Mouse (Mus musculus) G1E (cell line): ENCODE data around the gene Alkbh2. TPM values are rescaled to one million over a fixed set of nuclear protein-coding genes. Genes with fewer than 3 reads are reported as not detected.

Source experiments
- ATAC-seq: 2 replicates; pipeline ENCODE4 v1.8.0; 2016; ENCODE audit warnings: mild to moderate bottlenecking; ENCODE audit not compliant: insufficient number of reproducible peaks, poor library complexity, low FRiP score, severe bottlenecking; ENCODE audit errors: extremely low read depth
- DNase-seq: peaks from one replicate; pipeline ENCODE4 v3.0.0; 2012; ENCODE audit warnings: low spot score
- H3K27me3 ChIP-seq: 2 replicates; pipeline ENCODE4 v1.6.1; 2012; ENCODE audit warnings: mild to moderate bottlenecking, low read length, inconsistent platforms; ENCODE audit not compliant: insufficient read depth
- H3K36me3 ChIP-seq: replicated peaks from 2 replicates; pipeline ENCODE3; 2012; ENCODE audit warnings: mild to moderate bottlenecking, inconsistent platforms
- H3K4me1 ChIP-seq: 2 replicates; pipeline ENCODE4 v1.6.1; 2012; ENCODE audit warnings: low read depth, low read length, inconsistent platforms, mixed read lengths; ENCODE audit not compliant: insufficient read depth
- H3K4me3 ChIP-seq: 2 replicates; pipeline ENCODE4 v1.5.1; 2012; ENCODE audit warnings: low read depth, mild to moderate bottlenecking, inconsistent platforms, low read length, moderate library complexity, mixed read lengths
- H3K9me3 ChIP-seq: replicated peaks from 2 replicates; pipeline ENCODE4 v1.6.1; 2012; ENCODE audit warnings: inconsistent platforms
- CTCF ChIP-seq: IDR thresholded peaks from 2 replicates; pipeline ENCODE4 v1.5.1; 2012; ENCODE audit warnings: low read depth, low read length, inconsistent platforms, mixed read lengths
- GATA1 ChIP-seq: IDR thresholded peaks from 2 replicates; pipeline ENCODE4 v1.6.1; 2012; ENCODE audit warnings: borderline replicate concordance, low read length, inconsistent platforms, mixed read lengths
- GATA2 ChIP-seq: IDR thresholded peaks from 2 replicates; pipeline ENCODE4 v1.6.1; 2012; ENCODE audit warnings: low read depth, low read length, inconsistent platforms, borderline replicate concordance
- POLR2AphosphoS5 ChIP-seq: IDR thresholded peaks from 2 replicates; pipeline ENCODE4 v1.6.1; 2012; ENCODE audit warnings: low read depth, low read length, inconsistent platforms; ENCODE audit not compliant: insufficient replicate concordance
- TAL1 ChIP-seq: conservative IDR thresholded peaks from 2 replicates; pipeline ENCODE4 v1.6.1; 2012; ENCODE audit warnings: low read depth, low read length, inconsistent platforms, mixed read lengths
- polyA plus RNA-seq: library from polyadenylated mRNA; stranded (reverse); fragments of >175 nt; gene quantifications from 2 replicates; pipeline ENCODE4 v1.2.3, GENCODE M21; 2012
- total RNA-seq, 2 experiments: library from RNA; stranded (forward) in 1 of 2; stranded (reverse) in 1 of 2; fragments of 200-1000 nt in 1 of 2; fragments of >200 nt in 1 of 2; fragmentation: Nextera tagmentation in 1 of 2; gene quantifications; 2 replicates each; pipeline ENCODE4 v1.2.3; 2014 to 2017

The Alkbh2 gene
- total and polyA plus RNA-seq, 3 experiments = 3.7 to 19.0 (median 6.8) TPM

- H3K9me3 ChIP-seq = no peaks in the 10 kb centered on the region
- no peak overlapping the region for H3K4me3 ChIP-seq
- no peak for TF ChIP-seq GATA1
- no peak for TF ChIP-seq CTCF
- TF ChIP-seq POLR2AphosphoS5 = no peak
- no peak for TF ChIP-seq TAL1
- no peak for TF ChIP-seq GATA2
- no peak for DNase-seq
- peaks cover 38% of the 10 kb centered on the region for H3K27me3 ChIP-seq
- no peaks in the 10 kb centered on the region for H3K4me1 ChIP-seq
- H3K36me3 ChIP-seq = no peaks in the 10 kb centered on the region
- no peak for ATAC-seq
Observed at GRCm38 (mm10) chr5:114157236-114157635, 29.2 kb upstream of the Alkbh2 start.

DNA sequence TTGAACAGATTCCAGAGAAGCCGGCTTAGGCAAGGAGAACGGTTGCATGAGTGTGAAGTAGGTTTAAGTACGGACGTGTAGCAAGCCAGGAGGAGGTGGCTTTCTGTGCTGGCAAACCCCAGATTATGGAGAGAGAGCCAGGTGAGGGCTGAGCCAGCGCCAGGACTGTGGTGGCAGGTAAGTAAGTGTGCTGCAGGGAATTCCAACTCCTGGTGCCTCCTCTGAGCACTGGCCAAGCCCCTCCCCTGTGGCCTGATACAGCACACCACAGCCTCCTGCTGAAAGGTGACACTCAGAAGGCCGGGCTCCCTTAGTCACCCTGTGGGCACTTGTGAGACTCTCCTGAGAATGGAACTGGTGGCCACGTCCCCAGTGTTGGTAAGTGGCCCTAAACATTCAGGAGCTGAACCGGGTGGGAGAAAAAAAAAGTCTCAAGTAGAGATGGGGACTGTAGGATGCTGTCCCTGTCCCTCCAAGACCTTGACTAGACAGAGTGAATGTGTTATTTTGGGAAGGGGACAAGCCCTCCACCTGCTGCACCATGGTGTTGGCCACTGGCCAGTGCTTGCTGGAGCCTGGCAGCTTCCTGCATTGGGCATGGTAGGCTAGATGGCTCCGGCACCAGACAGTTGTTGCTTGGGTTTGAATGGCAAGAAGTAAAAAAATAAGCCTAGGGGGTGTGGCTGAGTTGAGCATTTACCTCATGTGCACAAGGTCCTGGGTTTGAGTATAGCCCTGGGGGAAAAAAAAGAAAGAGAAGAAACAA is 27.3 kb upstream of the Alkbh2 start:
- ATAC-seq = no peak

DNA sequence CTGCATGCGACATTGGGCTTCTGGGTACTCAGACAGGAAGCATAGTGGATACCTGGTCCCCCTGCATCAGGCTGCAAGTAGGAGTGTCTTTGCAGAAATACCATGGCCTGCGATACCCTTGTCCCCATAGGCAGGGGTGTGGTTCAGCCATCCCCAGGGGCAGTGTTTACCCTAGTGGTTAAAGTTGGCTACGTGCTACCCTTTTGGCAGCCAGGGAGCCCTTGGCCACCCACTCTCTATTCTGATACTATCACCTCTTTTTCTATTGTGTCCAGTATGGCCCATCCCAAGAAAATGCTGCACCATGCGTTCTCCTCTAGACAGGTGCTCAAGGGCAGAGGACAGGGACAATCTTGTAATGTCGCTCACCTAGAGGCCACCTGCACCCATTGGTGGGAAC is 26.7 kb upstream of the Alkbh2 start:
- Histone ChIP-seq H3K36me3 (no peaks in the 10 kb centered on the region), H3K27me3 (peaks cover 41% of the 10 kb centered on the region), H3K4me3 (no peak overlapping the region), H3K9me3 (no peaks in the 10 kb centered on the region), H3K4me1 (no peaks in the 10 kb centered on the region)
- ATAC-seq (no peak), DNase-seq (no peak)
- TF ChIP-seq TAL1 (no peak), GATA1 (no peak), CTCF (no peak), GATA2 (no peak), POLR2AphosphoS5 (no peak)

More for the DNA sequence above, 27.3 kb upstream of the Alkbh2 start:
- no peaks in the 10 kb centered on the region for H3K9me3 ChIP-seq
- DNase-seq = no peak
- H3K27me3 ChIP-seq = peaks cover 41% of the 10 kb centered on the region
- TF ChIP-seq TAL1 (no peak), GATA1 (no peak), GATA2 (no peak), CTCF (no peak), POLR2AphosphoS5 (no peak)
- no peak overlapping the region for H3K4me3 ChIP-seq
- no peaks in the 10 kb centered on the region for H3K4me1 ChIP-seq
- H3K36me3 ChIP-seq = no peaks in the 10 kb centered on the region

- ATAC-seq (no peak), DNase-seq (no peak)
- H3K9me3 ChIP-seq = no peaks in the 10 kb centered on the region
- H3K27me3 ChIP-seq = peaks cover 41% of the 10 kb centered on the region
- no peaks in the 10 kb centered on the region for H3K36me3 ChIP-seq
- no peak for TF ChIP-seq GATA1
- TF ChIP-seq POLR2AphosphoS5 = no peak
- no peak for TF ChIP-seq TAL1
- no peak for TF ChIP-seq CTCF
- TF ChIP-seq GATA2 = no peak
- H3K4me1 ChIP-seq = no peaks in the 10 kb centered on the region
- H3K4me3 ChIP-seq = no peak overlapping the region
Observed at GRCm38 (mm10) chr5:114153490-114153889, 25.5 kb upstream of the Alkbh2 start.

GRCm38 (mm10) chr5:114152359-114153092 is 24.5 kb upstream of the Alkbh2 start:
- Histone ChIP-seq H3K4me1 (no peaks in the 10 kb centered on the region), H3K36me3 (no peaks in the 10 kb centered on the region), H3K4me3 (no peak overlapping the region), H3K27me3 (peaks cover 37% of the 10 kb centered on the region), H3K9me3 (no peaks in the 10 kb centered on the region)
- ATAC-seq (no peak), DNase-seq (no peak)
- TF ChIP-seq GATA1 = no peak

DNA sequence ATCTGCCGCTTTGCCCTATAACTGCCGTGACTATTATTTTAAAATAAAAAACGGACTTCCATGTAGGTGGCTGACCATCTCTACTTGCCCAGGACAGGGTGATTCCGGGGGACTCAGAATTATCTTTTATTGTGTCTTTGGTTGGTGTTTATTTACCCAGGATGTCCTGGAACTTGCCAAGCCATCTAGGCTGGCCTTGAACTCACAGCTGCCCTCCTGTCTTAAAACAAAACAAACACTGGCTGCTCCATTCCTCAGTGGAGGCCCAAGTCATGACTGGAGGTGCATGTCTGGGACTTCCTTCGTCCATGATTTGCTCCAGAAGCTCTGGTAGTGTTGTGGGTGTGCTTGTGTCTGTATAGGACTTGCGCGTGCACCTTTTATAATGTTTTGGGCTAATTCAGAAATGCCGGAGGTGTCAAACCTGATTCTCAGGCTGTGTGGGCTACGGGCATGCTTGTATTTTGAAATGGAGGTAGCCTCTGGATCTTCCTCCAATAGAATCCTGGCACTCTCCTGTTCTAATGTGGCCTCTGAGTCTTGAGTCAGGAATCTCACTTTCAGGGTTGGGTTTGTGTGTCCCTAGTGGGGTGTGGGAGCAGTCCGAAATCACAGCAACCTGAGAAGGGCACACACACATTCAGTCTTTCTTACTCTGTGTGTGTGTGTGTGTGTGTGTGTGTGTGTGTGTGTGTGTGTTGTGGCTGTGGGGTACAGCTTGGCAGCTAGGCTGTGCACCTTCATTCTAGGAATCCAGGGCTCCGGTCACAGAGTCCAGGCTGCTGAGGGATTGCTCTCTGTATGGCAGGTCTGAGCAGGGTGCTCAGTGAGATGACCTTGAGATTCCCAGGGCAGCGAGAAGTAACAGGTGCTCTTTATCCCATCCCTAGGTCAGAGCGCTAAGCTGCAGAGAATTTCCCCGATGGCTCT is 19.3 kb upstream of the Alkbh2 start:
- DNase-seq (no peak), ATAC-seq (no peak)
- H3K36me3 ChIP-seq = no peaks in the 10 kb centered on the region

More for the DNA sequence above, 19.3 kb upstream of the Alkbh2 start:
- H3K9me3 ChIP-seq = no peaks in the 10 kb centered on the region
- H3K4me1 ChIP-seq = no peaks in the 10 kb centered on the region
- peaks cover 33% of the 10 kb centered on the region for H3K27me3 ChIP-seq
- no peak overlapping the region for H3K4me3 ChIP-seq
- TF ChIP-seq TAL1 (no peak), CTCF (no peak), GATA2 (no peak), GATA1 (no peak), POLR2AphosphoS5 (no peak)
